26 mouse cellular contexts compared by ENCODE assay signal in genomic region chr5:14662180-14662579, GRCm38 (mm10).
DNase-seq lines count a peak whose midpoint lies in the region; ATAC-seq lines count a peak whose summit lies in the region.
"Had no signal": no experiment of that assay in that cellular context is flagged by ENCODE, and none has a peak within 500 bp of the region (broad histone marks: within the 10 kb centered on the region; RNA-seq: fewer than 3 reads in every experiment).

No protein-coding gene starts in this region.

- no peak overlapping the region for H3K4me2 ChIP-seq in forebrain, embryonic 16.5 days (ENCODE audit: low read length)
- H3K4me2 ChIP-seq: embryonic facial prominence, embryonic 13.5 days; embryonic facial prominence, embryonic 15.5 days had no signal

- WGBS in forebrain, embryonic 16.5 days, result 83% methylated on average over 1 of the region's 1 CpGs
- 83% methylated on average over 1 of the region's 1 CpGs for WGBS in forebrain, embryonic 10.5 days

- H3K4me3 ChIP-seq in forebrain, embryonic 16.5 days (replicated peaks; ENCODE audit: low read length), result no peak overlapping the region
- H3K4me3 ChIP-seq in forebrain, embryonic 10.5 days, result no peak overlapping the region
- H3K4me3 ChIP-seq: embryonic facial prominence, embryonic 13.5 days; embryonic facial prominence, embryonic 15.5 days; erythroblast, embryonic 14.5 days had no signal

- no peaks in the 10 kb centered on the region for H3K36me3 ChIP-seq in forebrain, embryonic 16.5 days (ENCODE audit: control insufficient read depth, insufficient read depth)
- H3K36me3 ChIP-seq in forebrain, embryonic 10.5 days (replicated peaks), result no peaks in the 10 kb centered on the region
- H3K36me3 ChIP-seq: embryonic facial prominence, embryonic 13.5 days; embryonic facial prominence, embryonic 15.5 days; G1E had no signal

- H3K27ac ChIP-seq in forebrain, embryonic 16.5 days (ENCODE audit: low read length), result no peak overlapping the region
- H3K27ac ChIP-seq in forebrain, embryonic 10.5 days, result no peak overlapping the region
- H3K27ac ChIP-seq: embryonic facial prominence, embryonic 13.5 days; embryonic facial prominence, embryonic 15.5 days had no signal

- no peaks in the 10 kb centered on the region for H3K9me3 ChIP-seq in forebrain, embryonic 16.5 days (ENCODE audit: control insufficient read depth, low read length)
- H3K9me3 ChIP-seq in forebrain, embryonic 10.5 days, result no peaks in the 10 kb centered on the region
- H3K9me3 ChIP-seq: embryonic facial prominence, embryonic 13.5 days; embryonic facial prominence, embryonic 15.5 days; G1E had no signal

- no peaks in the 10 kb centered on the region for H3K27me3 ChIP-seq in forebrain, embryonic 16.5 days (replicated peaks; ENCODE audit: control insufficient read depth, insufficient read depth, low read length)
- H3K27me3 ChIP-seq in forebrain, embryonic 10.5 days (ENCODE audit: poor library complexity, severe bottlenecking), result no peaks in the 10 kb centered on the region
- H3K27me3 ChIP-seq: CH12.LX; embryonic facial prominence, embryonic 13.5 days; embryonic facial prominence, embryonic 15.5 days; Patski had no signal

- ATAC-seq in forebrain, embryonic 16.5 days, result peak; percentile 18; the same call in 1 of the 2 replicates
- peak; percentile 97 for ATAC-seq in frontal cortex, adult (ENCODE audit: low TSS enrichment)
- ATAC-seq: activated CD4-positive, CD25-positive, alpha-beta regulatory T cell, adult 4 months; CD4-positive, CD25-positive, alpha-beta regulatory T cell, adult 4 months; forebrain, embryonic 14.5 days; Patski had no signal

- H3K9ac ChIP-seq in forebrain, embryonic 16.5 days (replicated peaks; ENCODE audit: low read depth, low read length), result no peak overlapping the region
- H3K9ac ChIP-seq: embryonic facial prominence, embryonic 13.5 days; embryonic facial prominence, embryonic 15.5 days had no signal

- H3K4me1 ChIP-seq in forebrain, embryonic 16.5 days (replicated peaks; ENCODE audit: control insufficient read depth, insufficient read depth, low read length), result no peaks in the 10 kb centered on the region
- H3K4me1 ChIP-seq in forebrain, embryonic 10.5 days, result no peaks in the 10 kb centered on the region
- H3K4me1 ChIP-seq: embryonic facial prominence, embryonic 13.5 days; embryonic facial prominence, embryonic 15.5 days had no signal

- no peak for DNase-seq in forebrain, embryonic 10.5 days (ENCODE audit: extremely low spot score, low spot score)
- DNase-seq in frontal cortex, postnatal 25 days (ENCODE audit: low spot score in 2 of 2), result no peak
- DNase-seq in brain, adult 2 months (ENCODE audit: low read depth, low spot score), result peak; percentile 66
- no peak for DNase-seq in heart, adult 8-10 months (ENCODE audit: low spot score)
- DNase-seq: adrenal gland, adult 8-10 months; adrenal gland, postnatal 14 days; adrenal gland, postnatal 36 days; B cell, adult 2 months; cerebellum, adult 11 months; cerebellum, adult 18-20 months; cerebellum, adult 8-10 months; cerebellum, adult 9-11 months; cerebellum, postnatal 14 days; cerebellum, postnatal 36 days; embryo, embryonic 11 days had no signal
